Mouse (Mus musculus) right cerebral cortex, postnatal 10 days (tissue): ENCODE data around the gene Actl10.

Source experiments
- DNase-seq, 2 experiments: peaks; one replicate each; pipeline ENCODE4 v3.0.0; 2021; ENCODE audit warnings: low spot score in 2 of 2

The Actl10 gene

DNA sequence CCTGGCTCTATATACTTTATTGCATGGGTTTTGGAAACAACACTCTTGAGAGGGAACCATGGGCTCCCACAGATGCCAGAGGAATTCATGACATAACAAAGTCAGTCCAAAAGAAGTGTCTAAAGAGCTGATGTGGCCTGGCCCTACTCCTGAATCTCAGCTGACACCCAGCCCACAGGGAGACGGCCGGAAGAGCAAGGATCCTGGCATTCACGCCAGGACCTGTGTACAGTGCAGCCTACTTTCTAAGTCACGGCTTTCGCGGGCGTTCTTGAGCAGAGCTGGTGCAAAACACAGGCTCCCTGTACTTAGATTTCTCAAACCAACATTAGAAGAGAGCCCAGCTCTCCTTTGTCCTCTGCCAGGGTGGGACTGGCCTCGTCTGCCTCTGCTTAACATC lies 29.0 kb downstream of the Actl10 start:
- DNase-seq: no peak

DNA sequence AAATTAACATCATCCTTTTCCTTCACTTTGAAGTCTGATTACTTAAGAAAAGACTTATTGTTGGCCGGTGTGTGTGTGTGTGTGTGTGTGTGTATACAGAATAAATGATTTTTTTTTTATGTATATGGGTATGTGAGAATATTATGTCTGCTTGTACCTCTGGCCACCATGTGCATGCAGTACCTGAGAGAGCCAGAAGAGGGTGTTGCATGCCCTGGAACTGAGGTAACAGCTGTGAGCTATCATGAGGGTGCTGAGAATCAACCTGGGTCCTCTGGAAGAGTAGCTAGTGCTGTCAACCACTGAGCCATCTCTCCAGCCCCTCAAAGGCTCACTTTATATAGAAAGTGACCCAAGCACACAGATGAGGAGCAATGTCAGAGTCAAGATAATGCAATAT lies 29.8 kb downstream of the Actl10 start:
- DNase-seq: no peak

DNA sequence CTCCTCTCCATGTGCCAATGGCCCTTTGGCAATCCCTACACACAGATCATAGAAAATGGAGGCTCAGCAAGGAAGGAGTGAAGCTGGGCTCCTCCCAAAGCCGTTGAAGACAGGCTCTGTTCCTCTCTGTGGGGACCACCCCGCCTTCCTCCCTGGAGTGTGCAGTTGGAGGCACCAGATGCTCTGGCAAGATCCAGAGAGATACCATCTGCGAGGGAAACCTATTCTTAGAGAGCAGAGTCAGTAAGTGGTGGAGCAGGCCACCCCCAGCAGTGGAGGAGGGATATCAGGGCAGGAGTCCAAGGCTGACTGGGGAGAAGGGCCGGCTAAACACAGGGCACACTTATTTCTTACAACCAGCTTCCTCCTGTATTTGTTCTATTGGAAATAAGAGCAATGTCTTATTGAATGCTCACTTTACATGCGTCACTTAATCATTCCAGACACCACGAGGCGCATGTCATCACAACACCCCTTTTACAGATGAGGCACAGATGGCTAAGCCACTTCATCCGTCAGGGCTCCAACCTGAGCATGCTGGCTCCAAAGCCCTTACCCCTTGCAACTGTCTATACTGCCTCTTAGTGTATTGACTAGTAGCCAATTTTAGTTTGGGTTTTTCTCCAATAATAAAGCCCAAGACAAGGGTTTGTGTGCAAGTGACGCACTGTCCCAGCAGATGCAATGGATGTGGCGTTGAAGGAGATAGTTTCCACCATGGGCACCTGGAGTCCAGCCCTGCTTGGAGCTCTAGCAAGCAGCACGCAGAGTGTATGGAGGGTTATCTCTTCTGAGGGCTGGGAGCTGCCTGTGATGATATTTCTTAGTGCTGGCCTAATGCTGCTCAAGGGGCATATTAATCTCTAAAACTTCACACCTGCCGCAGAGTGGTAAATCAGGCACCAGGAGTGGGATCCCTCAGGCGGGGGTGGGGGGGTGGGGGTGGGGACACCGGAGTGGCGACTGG lies 32.6 kb downstream of the Actl10 start:
- DNase-seq: peak; percentile 94 to 97

DNA sequence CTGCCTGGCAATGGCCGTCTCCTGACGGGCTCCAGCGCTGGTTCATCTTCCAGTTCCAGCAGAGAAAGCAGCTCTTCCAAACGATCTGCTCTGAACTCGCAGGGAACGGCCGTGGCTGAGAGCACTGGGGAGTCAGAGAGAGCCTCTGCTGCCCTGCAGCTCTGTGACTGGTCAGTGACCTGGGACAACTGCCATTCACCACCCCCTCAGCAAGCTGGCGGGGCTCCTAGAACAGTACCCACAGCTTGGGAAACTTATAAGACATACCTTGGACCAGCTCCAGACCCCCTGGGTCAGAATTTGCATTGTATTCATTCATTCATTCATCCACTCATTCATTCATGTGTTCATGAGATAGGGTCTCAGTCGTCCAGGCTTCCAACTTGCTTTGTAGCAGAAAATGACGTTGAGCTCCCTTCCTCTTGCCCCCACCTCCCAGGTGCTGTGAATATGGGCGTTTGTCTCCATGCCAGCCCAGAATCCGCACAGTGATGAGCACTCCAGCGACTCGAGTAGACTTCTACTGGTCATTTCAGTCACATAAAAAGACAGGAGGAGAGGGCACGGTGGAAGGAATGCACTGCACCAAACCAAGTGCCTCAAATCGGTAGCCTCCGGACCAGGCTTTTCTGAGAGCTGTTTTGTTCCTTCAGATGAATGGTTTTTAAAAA lies 33.5 kb downstream of the Actl10 start:
- DNase-seq: peak in 1 of 2 experiments; percentile 47

- DNase-seq: peak in 1 of 2 experiments; percentile 78
Observed at GRCm38 (mm10) chr2:154586405-154586804, 34.8 kb downstream of the Actl10 start.

- DNase-seq: no peak
Observed at GRCm38 (mm10) chr2:154589051-154589450, 37.5 kb downstream of the Actl10 start.

- DNase-seq: no peak
Observed at GRCm38 (mm10) chr2:154591239-154591638, 39.7 kb downstream of the Actl10 start.

DNA sequence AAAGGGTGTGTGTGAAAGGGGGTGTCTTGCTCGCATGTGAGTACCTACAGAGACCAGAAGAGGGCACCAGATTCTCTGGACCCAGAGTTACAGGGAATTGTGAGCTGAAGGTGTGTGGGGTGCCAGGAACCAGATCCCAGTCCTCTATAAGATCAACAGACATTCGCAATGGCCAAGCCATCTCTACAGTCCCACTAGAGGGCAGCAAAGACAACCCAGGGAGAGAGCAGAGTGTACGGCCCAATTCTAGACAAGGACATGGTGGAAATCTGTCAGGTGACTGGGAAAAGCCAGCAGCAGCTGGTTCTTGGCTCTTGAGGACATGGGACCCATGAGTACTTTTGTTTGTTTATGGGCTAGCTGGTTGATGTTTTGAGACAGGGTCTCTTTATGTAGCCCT lies 41.4 kb downstream of the Actl10 start:
- DNase-seq: no peak

- no peak for DNase-seq
Observed at GRCm38 (mm10) chr2:154595775-154596174, 44.2 kb downstream of the Actl10 start.

DNA sequence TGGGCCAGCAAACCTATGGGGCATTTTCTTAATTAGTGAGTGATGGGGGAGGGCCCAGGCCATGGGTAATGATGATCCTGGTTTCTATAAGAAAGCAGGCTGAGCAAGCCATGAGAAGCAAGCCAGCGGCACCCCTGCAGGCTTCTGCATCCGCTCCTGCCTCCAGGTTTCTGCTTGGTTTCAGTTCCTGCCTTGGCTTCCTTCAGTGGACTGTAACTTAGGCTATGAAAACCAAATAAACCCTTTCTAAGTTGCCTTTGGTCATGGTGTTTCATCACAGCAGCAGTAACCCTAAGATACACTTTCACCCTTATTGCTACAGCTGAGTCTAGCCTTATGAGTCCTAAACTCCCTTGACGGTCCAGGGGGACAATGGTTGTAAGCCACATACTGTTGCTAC lies 45.8 kb downstream of the Actl10 start:
- no peak for DNase-seq

DNA sequence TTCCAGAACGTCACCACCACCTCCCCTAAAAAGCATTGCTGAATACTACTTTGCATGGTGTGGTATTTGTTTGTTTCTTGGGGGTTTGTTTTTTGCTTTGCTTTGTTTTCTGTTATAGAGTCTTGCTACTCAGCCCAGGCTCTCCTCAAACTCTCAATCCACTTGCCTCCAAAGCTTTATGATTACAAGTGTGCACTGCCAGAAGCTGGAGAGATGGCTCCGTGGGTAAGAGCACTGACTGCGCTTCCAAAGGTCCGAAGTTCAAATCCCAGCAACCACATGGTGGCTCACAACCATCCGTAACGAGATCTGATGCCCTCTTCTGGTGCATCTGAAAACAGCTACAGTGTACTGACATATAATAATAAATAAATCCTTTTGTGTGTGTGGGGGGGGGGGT lies 49.0 kb downstream of the Actl10 start:
- DNase-seq: no peak

- no peak for DNase-seq
Observed at GRCm38 (mm10) chr2:154601324-154601723, 49.7 kb downstream of the Actl10 start.
